Mouse (Mus musculus) olfactory bulb, adult 2 months (tissue): ENCODE results near the gene Slc17a8.

Experiments
- CTCF ChIP-seq: fragments of 200-500 bp; IDR thresholded peaks from 2 replicates; pipeline ENCODE4 v1.5.1; 2012; ENCODE audit warnings: low read depth, mild to moderate bottlenecking, low read length, moderate library complexity; ENCODE audit not compliant: insufficient read depth
- POLR2A ChIP-seq: fragments of 200-500 bp; IDR thresholded peaks from 2 replicates; pipeline ENCODE4 v1.6.1; 2012; ENCODE audit warnings: mild to moderate bottlenecking, low read depth, low read length, moderate library complexity; ENCODE audit not compliant: insufficient read depth

- TF ChIP-seq CTCF = no peak
- no peak for TF ChIP-seq POLR2A
Observed at GRCm38 (mm10) chr10:89594309-89594708, 26.7 kb downstream of the Slc17a8 start.
